Mouse (Mus musculus) erythroblast, embryonic 14.5 days (primary cell): ENCODE results near the gene Hlcs.

Experiments used
- GATA1 ChIP-seq: IDR thresholded peaks from 2 replicates; pipeline ENCODE4 v1.6.1; 2012; ENCODE audit warnings: low read length, inconsistent platforms, mixed read lengths
- TAL1 ChIP-seq: IDR thresholded peaks from 3 replicates; pipeline ENCODE4 v1.6.1; 2012; ENCODE audit warnings: low read length, inconsistent platforms, mixed read lengths

DNA sequence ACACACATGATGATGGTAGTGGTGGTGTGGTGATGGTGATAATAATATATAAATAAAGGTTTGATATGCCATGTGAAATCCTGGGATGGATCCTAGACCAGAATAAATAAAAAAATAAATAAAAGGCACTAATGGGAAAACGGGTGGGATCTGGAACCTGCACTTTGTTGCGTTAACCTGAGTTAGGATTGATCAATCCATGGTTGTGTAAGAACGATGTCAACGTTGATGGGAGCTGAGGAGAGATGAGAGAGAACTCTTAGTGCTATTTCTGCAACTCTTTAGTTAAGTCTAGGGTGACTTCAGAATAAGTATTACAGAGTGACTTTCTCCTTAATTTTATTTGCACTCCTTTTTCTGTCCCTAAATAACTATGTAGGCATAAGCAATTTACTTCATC is 12.2 kb downstream of the Hlcs start:
- TF ChIP-seq TAL1: no peak
- no peak for TF ChIP-seq GATA1
